Mouse (Mus musculus): ENCODE measurements around the gene Slc24a4. TPM values are rescaled to one million over a fixed set of nuclear protein-coding genes. Genes with fewer than 3 reads are reported as not detected.

The Slc24a4 gene
- total RNA-seq, 2 experiments from 2014 or later: not detected

DNA sequence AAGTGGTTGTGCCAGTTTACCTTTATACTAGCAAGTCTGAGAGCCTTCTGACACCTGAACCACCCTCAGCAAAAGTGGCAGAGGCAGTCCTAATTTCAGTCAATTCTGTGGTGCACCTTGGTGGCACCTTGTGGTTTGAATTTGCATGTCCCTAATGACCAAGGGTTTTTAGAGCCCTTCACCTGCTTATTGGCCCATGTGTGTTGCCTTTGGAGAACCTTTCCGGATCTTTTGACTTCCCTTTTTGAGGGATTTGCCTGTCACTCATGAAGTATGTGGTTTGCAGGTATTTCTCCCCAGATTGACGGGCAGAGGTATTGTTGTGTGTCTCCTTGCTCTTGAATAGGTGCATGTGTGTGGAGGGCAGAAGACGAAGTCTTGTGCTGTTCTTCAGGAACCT lies 181.7 kb downstream of the Slc24a4 start:
- DNase-seq: no peak
- intact Hi-C loops (cut with DNase I): no loop called here
- no peak overlapping the region for H3K4me3 ChIP-seq
- no peak overlapping the region for H3K27ac ChIP-seq
- TF ChIP-seq CTCF (IDR thresholded peaks at IDR 0.05): no peak

DNA sequence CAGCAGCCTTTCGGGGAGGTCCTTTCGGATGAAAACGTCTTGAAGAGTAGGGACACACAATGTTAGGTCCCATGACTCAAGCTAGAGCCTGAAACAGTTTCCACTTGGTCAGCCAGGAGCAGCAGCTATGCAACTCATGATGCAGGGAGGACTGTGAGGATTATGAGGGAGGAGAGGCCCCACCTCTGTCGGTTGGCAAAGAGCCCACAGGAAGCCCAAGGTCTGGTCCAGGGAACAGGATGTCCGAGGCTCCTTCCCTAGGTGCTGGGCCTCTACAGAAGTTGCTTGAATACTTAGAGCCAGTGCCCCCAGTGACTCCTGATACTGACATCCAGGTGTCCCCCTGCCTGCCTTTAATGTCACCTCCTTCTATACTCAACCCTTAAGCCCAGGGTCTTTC lies 182.9 kb downstream of the Slc24a4 start:
- intact Hi-C loops (cut with DNase I): no loop called here
- H3K27ac ChIP-seq: peak overlapping the region; percentile 46
- no peak for TF ChIP-seq CTCF (IDR thresholded peaks at IDR 0.05)
- peak; percentile 36 for DNase-seq
- H3K4me3 ChIP-seq: no peak overlapping the region

Other genes with a start within 250 kb of the Slc24a4 start
- 10 to 100 TPM; 25.9 to 30.8 TPM for gene Trip11, start 215.5 kb upstream of the Slc24a4 start, total RNA-seq (2021)
- gene Atxn3, start 170.5 kb upstream of the Slc24a4 start, total RNA-seq (2021): 1 to 10 TPM; 3.4 to 5.8 TPM
- gene Cpsf2, start 152.7 kb upstream of the Slc24a4 start, total RNA-seq (2021): 10 to 100 TPM in 1 of 2 experiments, 1 to 10 TPM in 1; 9.7 to 11.1 TPM
- 10 to 100 TPM in 1 of 2 experiments, 1 to 10 TPM in 1; 6.4 to 14.3 TPM for gene Rin3, start 154.3 kb downstream of the Slc24a4 start, total RNA-seq (2021)

All from gastrocnemius, adult 2 months (tissue).